Mouse (Mus musculus) cerebellum, adult 11-12 months (tissue): ENCODE measurements around the gene Hist2h3b.
"Not testable (repeated sequence)": the region's sequence is repeated elsewhere in the genome, so short reads cannot be mapped to it uniquely, and the experiment has no call there.

ENCODE experiments used
- DNase-seq: peaks from one replicate; pipeline ENCODE4 v3.0.0; 2022

Gene Hist2h3b

DNA sequence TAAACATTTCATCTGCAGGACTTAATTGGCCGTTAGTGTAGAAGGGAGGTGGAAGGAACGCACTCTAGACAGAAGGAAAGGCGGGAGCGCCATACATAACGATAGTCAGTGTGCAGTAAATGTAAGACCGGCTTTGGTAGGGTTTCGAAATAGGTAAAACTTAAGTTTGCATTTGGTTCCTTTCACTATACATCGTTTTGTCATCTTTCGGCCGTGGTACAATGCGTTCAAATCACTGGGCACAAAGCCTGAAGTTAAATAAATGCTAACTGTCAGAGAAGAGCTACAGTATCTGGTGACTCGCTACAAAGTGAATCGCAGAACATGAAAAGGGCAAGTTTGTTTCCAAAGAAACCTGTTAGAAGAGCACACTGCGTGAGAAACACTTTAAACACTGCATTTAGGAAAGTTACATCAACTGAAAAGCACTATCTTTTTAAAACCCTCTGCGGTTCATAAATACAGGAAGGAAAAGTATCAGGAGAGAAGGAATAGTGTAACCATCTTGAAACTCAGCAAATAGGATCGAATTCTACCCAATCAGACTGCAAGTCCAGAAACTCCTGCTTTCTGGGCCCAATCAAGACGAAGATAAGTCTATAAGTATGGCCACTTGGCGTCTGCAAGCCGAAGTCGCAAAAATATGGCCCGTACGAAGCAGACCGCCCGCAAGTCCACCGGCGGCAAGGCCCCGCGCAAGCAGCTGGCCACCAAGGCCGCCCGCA lies at the start of gene Hist2h3b:
Gene Hist2h3b, plus strand, starts transcription at position 604 of the 725 bp plus-strand sequence.
- peak; percentile 85 for DNase-seq

DNA sequence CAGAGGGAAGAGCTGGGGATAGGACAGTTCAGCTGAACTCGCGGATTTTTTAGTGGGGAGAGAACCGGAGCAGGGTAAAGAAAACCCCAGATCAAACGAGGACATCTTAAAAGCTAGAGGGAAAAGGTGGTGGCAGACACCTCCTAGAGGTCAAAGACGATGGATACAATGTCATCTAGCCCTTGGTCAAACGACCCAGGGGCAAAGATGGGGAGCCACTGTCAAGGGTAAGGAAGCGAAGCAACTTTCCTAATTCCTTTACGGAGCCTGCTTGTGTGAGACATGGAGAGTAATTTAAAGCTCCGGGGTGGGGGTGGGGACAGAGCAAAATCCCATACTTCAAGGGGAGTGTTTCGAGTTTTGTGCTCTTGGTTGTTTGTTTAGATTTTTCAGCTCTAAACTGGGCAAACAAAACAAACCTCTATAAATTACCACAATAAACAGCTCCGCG lies 49.2 kb upstream of the Hist2h3b start:
- DNase-seq, result peak; percentile 53

DNA sequence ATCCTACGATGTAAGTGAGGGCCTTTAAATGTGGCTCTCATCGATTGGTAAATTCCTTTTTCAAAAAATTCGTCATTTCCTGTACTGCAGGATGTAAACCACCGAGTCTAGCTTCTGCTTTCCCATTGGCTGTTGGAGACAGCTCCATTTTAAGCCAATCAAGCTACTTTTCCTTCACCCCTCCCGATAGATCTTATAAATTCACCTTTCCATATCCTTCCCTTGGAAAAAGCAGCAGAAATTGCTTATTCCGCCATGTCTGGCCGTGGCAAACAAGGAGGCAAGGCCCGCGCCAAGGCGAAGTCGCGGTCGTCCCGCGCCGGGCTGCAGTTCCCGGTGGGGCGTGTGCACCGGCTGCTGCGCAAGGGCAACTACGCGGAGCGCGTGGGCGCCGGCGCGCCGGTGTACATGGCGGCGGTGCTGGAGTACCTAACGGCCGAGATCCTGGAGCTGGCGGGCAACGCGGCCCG lies 48.8 kb upstream of the Hist2h3b start, which contains the start of the genes Bola1 and Hist2h2ab:
Gene Bola1, minus strand, starts transcription at position 49 of the 470 bp plus-strand sequence.
Gene Hist2h2ab, plus strand, starts transcription at position 205 of the 470 bp plus-strand sequence.
- peak; percentile 79 for DNase-seq

DNA sequence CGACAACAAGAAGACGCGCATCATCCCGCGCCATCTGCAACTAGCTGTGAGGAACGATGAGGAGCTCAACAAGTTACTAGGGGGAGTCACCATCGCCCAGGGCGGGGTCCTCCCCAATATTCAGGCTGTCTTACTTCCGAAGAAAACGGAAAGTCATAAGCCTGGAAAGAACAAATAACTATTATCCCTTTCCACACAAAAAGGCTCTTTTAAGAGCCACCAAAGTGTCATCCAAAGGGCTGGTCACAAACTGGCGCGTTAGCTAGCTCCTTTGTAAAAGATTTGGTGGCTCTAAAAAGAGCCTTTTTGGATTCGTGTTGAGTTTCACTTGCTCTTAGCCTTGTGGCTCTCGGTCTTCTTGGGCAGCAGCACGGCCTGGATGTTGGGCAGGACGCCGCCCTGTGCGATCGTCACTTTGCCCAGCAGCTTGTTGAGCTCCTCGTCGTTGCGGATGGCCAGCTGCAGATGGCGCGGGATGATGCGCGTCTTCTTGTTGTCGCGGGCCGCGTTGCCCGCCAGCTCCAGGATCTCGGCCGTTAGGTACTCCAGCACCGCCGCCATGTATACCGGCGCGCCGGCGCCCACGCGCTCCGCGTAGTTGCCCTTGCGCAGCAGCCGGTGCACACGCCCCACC lies 48.2 kb upstream of the Hist2h3b start:
- DNase-seq, result not testable (repeated sequence)

DNA sequence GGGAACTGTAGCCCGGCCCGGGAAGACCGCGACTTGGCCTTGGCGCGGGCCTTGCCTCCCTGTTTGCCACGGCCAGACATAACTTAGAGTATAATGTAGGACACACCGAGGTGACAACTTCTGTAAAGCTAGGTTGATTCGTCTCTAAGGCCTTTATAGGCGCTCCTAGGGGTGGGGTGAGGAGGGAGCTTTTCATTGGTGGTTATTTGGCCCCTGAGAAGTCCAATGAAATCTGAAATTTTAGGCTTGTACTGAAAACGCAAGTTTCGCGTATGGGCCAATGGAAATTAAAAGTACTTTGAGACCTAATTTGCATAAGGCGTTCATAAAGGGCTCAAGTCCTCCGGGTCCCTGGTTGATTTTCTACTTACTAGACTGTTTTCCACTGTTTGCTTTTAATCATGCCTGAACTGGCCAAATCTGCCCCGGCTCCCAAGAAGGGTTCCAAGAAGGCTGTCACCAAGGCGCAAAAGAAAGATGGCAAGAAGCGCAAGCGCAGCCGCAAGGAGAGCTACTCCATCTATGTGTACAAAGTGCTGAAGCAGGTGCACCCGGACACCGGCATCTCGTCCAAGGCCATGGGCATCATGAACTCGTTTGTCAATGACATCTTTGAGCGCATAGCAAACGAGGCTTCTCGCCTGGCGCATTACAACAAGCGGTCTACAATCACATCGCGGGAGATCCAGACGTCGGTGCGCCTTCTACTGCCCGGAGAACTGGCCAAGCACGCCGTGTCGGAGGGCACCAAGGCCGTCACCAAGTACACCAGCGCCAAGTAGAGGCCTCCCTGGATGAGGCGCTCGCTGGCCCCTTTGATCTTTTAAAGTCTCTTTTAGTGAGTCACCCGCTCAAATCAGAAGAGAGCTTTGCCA lies 47.5 kb upstream of the Hist2h3b start, which contains the start of the genes Hist2h2ac and Hist2h2be:
Gene Hist2h2ac, minus strand, starts transcription at position 116 of the 875 bp plus-strand sequence.
Gene Hist2h2be, plus strand, starts transcription at position 355 of the 875 bp plus-strand sequence.
- peak; percentile 88 for DNase-seq

DNA sequence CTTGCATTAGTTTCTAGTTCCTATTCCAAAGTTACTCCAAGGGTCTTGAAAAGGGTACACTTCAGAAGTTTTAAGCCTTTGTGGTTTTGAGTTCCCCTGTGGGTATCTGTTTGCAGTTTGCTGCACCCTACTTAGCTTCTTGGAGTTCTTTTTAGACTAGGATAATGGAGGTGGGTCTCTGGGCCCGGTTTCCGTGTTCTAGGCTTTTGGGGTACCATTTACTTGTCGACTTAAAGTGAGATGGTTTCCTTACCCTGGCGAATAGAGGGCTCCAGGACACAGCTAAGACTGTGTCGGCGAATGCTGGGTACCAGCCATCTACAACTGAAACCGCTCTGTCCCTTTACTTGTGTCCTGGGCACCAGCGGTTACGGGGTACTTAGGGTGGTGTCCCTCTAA lies 46.8 kb upstream of the Hist2h3b start:
- no peak for DNase-seq

DNA sequence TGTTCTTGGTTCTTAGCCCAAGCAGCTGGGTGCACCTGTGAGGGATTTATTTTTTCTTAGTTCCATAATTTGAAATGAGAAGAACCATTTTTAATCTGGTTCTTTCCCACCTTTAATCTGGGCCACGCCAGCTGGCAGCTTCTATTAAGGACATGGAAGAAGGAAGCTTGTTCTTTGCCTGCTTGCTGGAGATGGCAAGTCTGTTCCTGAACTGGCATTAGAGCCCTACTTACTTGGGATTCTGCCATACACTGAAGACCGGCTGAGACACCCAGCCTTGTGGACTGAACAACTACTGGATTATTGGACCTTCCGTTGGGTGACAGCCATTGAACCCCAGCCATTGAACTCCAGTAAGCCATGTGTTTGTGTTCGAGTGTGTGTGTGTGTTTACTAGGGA lies 45.7 kb upstream of the Hist2h3b start:
- no peak for DNase-seq

DNA sequence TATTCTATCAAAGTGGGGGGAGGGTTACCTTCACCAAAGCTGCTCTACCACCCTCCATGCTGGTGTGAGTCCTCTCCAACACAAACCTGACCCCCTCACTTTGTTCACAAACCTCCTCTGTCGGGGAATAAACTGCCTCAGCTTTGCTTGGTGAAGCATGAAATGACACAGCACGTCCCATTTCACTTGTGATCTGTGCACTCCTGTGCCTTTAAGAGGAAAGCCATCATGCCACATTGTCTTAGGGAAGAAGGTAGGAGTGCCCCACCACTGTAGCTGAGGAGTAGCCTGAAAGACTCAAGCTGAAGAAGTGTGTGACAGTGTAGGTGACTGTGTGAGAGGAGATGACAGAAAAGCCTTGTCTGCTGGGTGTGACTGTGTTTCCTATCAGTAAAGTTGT lies 43.0 kb upstream of the Hist2h3b start:
- no peak for DNase-seq

DNA sequence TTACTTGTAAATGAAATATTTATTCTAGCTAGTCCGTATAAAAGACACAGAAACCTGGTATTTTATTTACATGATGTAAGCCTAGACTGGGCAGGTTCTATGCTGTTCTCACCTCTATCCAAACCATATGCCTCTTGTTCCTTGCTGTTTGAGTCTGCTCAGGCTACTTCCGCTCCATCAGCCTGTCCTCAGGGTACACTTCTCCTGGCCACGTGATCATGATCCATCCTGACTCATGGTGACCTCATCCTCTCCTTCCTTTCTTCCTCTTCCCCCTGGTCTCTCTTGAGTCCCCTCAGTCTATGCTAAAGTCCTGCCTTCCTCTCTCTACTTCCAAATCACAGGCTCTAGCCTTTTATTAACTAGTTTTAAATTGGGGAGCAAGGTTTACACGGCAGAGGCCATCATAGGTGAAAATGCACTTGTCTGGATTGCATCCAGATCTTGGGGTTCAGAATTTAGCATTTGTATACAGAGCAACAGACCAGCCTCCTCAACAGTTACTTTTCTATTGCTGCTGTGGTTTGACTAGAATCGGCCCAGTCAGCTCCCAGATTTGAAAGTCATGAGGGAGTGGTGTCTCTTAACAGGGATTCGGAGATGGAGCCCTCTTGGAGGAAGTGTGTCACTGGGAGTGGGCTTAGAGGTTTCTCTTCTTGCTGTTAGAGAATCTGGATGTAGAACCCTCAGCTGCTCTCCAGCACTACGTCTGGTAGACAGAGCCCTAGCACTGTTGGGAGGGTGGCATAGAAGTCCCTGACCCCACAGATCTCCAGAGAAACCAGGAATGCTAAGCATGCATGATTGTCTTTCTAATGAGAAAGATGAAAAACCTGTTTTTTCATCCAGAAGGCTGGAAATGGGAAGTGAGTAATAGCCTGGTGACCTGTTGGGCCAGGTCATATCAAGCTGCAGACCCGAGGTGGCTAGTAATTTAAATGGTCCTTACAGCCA lies 41.5 kb upstream of the Hist2h3b start:
- no peak for DNase-seq

DNA sequence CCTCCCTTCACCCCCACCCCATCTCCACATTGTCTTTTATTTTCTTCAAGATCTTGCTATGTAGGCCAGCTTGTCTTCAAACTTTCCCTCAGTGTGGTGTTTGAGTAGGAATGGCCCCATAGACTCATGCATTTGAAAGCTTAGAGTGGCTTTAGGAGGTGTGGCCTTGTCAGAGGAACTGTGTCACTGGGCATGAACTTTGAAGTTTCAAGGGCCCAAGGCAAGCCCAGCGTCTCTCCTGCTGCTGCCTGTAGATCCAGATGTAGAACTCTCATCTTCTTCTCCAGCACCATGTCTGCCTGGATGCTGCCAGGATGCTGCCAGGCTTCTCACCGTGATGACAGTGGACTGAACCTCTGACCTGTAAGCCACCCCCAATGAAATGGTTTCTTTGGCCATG lies 39.6 kb upstream of the Hist2h3b start:
- DNase-seq, result no peak

DNA sequence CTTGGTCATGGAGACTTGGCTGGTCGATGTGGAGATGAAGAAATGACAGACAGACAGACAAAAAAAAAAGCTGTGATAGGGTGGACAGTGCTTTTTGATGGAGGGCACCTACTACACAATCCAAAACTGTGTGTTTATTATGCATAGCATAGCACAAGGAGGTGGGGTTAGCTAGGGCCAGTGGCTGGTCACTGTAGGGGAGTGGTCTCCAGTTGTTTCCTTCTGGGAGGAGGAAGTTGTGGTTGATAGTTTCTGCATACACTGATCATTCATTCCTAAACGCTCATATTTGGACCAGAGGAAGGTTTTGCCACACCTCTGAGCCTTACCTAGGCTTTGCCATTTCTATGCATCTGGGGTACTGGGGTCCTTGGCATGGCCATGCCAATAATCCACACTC lies 38.0 kb upstream of the Hist2h3b start:
- DNase-seq, result no peak

DNA sequence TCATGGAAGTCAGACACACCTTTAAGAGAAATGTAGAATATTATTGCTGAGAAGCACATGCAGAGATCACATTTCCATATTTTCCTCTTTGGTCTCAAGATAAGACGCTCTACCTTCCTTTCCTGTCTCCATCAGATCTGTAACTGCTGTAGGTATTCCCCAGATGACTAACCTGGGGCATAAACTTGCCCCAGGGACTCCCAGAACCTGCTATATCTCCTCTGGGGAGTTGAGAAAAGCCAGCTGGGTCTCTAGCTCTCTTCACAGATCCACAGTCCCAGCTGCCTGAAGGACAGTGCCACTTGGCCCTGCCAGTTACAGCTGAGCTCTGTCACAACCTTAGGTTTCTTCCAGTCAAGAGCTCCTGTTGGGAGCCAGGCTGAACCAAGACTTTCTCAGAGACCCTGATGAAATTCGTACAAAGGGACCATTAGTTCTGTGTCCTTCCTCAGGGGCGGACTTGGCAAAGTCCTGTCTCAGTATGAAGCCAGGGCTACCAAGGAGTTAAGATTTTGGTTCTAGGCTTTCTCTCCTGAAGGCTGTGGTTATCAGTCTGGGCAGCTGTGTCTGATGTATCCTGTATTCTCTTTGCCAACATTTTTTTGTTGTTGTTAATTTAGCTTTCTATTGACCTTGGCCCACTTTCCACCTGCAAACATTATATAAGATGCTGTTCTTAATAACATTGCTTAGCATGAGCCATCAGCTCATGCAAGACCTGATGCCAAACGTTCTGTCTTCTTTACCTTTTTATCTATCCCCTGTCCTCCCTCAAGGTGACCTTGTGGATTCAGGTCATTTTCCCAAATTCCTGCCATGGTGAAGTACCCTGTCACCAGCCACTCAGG lies 37.3 kb upstream of the Hist2h3b start:
- no peak for DNase-seq

DNA sequence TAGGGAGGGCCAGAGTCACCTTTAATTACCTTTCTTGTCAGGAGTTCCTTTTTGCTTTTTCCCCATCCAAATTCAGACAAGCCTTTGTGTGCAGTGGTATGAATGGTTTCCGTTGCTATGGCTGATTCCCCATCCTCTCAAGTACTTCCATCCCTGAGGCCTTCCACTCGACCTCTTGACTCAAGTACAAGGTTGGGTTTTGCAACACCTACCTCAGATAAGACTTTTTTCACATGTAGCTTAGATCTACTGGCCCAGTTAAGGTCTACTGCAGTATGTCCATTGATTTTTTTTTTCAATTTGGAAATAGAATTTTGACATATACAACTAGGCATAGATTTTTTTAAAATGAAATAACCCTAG lies 36.7 kb upstream of the Hist2h3b start:
- no peak for DNase-seq

DNA sequence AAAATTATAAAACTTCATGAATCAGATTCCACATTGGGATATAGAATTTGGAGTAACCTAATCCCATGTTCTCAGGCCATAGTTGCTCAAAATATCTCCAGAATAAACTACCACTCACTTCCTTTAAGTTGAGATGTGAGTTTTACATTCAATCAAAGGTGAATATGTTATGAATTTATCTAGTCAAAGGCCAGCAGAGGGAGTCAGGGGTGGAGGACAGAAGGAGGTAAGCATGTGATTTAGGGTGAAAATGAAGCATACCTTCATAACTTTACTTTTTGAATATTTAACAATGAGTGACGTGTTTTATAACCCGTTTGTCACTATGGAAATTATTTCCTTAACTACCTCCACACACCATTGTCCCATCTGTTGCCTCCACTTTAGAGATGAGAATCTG lies 33.5 kb upstream of the Hist2h3b start:
- DNase-seq, result no peak

DNA sequence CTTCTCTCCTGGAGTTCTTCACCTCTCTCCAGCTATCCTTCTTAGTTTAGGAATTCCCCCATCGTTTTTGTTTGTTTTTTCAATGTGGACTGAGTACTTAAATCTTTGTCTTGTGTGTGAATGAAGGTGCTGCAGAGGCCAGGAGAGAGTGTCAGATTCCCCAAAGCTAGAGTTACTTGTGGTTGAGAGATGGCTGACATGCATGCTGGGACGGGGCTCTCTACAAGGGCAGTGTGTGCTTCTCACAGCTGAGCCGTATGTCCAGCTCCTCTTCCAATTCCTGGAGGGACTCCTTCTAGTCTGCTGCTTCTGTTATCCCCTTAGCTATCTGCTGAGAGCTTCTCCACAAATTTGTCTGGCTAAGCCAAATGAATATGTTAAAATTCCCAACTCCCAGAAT lies 32.6 kb upstream of the Hist2h3b start:
- DNase-seq, result no peak

DNA sequence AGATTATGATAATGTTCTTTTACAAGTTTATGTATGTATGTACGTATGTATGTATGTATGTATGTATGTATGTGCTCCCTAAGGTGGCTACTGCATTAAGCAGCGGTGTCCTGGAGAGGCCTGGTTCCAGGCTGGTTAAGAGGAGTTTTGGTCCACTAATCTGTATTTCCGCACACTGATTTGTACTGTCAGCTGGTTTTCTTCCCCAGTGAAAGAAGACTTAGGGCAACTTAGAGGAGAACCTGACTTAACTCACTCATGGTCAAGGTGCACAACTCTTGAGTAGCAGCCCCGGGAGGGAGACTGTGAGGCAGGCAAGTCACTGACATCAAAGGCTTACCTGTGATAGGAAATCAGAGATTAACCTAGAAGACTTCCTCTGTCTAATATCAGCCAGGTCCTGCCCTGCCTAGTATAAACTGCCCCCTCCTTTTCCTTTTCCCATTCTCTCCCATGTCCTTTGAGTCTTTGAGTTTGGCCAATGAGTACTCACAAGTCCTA lies 31.6 kb upstream of the Hist2h3b start:
- DNase-seq, result no peak

DNA sequence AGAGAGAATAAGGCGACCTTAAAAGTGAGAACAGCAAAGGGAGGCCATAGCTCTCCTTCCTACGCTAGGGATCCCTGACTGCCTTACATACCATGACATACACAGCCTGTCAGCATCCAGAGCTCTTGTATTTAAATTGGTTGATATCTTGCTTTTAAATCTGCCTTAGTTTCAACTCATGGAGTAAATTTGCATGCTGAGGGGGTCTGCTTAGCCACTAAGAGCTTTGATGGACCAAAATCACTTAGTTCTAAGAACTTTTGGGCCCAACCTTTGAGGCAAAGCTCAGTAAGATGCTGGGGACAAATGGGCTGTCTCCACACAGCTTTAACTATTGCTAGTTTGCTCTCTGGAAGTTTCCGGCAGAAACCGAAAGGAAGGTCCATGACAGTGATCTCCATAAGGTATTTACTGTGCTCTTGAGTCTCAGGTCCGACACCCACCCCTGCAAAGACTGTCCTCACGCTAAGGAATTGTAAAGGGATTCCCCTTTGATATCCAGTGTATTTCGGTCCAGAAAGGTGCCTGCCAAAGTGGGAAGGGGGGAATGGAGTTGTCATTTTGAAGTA lies 31.0 kb upstream of the Hist2h3b start:
- no peak for DNase-seq

DNA sequence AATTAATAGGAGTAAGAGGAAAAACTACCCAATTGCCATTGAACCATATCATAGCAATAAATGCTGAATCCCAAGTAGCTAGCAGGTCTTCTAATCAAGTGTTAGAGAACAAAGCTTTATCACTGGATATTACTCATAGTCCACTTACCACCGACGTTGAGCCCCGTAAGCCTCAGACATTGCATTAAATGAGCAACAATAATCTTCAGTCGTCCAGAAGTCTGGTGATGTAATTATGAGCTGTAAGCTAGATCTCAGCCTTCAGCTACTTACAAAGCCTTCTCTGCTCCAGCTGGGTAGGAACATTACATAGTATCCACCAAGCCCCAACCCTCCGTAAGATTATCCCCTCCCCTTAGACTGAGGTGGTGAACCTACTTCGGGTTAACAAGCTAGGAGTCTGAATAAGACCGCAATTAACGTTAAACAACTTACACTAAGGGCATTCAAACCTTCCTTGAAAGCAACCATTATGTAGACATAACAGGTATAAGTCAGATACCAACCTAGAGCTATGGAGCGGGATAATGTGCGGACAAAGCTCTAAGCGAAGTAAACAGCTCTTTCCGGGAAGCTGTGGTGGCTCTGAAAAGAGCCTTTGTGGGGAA lies 30.4 kb upstream of the Hist2h3b start:
- no peak for DNase-seq

DNA sequence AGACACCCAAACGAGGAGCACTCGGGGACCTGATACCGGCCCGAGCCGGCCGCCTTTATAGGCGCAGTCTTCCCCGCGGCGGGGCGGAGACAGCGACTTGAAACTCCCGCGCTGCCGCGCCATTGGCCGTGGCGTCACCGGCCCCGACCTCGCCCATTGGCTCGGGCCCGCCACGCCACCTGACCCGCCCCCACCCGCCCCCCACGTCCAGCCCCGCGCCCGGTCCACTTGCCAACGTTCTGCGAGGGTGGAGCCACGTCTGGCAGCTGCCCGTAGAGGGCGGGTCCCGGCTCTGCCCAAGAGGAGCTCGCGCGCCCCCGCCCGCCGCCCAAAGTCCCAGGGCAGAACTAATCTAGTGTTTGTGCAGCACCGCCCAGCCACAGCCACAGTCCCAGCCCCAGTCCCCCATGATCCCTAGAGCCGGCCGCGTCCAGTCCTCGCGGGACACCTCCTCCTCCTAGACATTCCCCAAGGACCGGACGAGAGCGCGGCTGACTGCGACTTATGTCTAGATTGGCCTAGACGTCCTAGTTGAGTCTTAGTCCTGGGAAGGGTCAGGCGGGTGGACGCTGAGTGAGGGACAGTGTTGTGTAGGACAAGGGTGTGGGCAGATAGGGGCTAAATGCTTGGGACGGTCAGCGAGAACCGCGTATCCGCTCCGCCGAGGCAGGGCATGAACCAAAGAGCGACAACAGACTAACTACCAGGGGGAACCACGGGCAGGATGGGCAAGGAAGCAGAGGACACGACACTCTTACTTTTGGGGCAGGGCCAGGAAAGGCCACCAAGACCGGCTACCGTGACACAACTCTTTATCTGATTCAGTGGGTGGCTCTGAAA lies 29.3 kb upstream of the Hist2h3b start, which contains the start of gene Hist2h3c2:
Gene Hist2h3c2, minus strand, starts transcription at position 174 of the 840 bp plus-strand sequence.
- DNase-seq, result peak; percentile 73
